Mouse (Mus musculus) lung, embryonic 15.5 days (tissue): Measurements from ENCODE around the gene Ckap5. TPM values are rescaled to one million over a fixed set of nuclear protein-coding genes. Genes with fewer than 3 reads are reported as not detected.

ENCODE experiments used
- ATAC-seq: fragments of 200-750 bp; cut with Nextera tagmentation; 2 replicates; pipeline ENCODE4 v1.8.0; 2017; ENCODE audit warnings: moderate number of reproducible peaks, borderline replicate concordance; ENCODE audit not compliant: low FRiP score, low TSS enrichment; ENCODE audit errors: extremely low read depth
- H3K27ac ChIP-seq: fragments of 300-500 bp; sonication (generic); 2 replicates; pipeline ENCODE4 v1.5.1; 2015; ENCODE audit warnings: moderate library complexity, mild to moderate bottlenecking, inconsistent platforms
- H3K27me3 ChIP-seq: fragments of 300-500 bp; sonication (generic); 2 replicates; pipeline ENCODE4 v1.6.1; 2015; ENCODE audit warnings: inconsistent platforms
- H3K36me3 ChIP-seq: fragments of 300-500 bp; sonication (generic); 2 replicates; pipeline ENCODE4 v1.6.1; 2015; ENCODE audit warnings: inconsistent platforms
- H3K4me1 ChIP-seq: fragments of 300-500 bp; sonication (generic); 2 replicates; pipeline ENCODE4 v1.6.1; 2015; ENCODE audit warnings: inconsistent platforms
- H3K4me2 ChIP-seq: fragments of 300-500 bp; sonication (generic); 2 replicates; pipeline ENCODE4 v1.6.1; 2015; ENCODE audit warnings: inconsistent platforms, mild to moderate bottlenecking, moderate library complexity
- H3K4me3 ChIP-seq: fragments of 300-500 bp; sonication (generic); 2 replicates; pipeline ENCODE4 v1.5.1; 2015; ENCODE audit warnings: mild to moderate bottlenecking, inconsistent platforms
- H3K9ac ChIP-seq: fragments of 300-500 bp; sonication (generic); 2 replicates; pipeline ENCODE4 v1.6.1; 2015; ENCODE audit warnings: inconsistent platforms
- H3K9me3 ChIP-seq: fragments of 300-500 bp; sonication (generic); 2 replicates; pipeline ENCODE4 v1.6.1; 2016; ENCODE audit warnings: inconsistent platforms
- WGBS: fragments of 180-500 bp; shearing (Covaris S2); methylation state at CpG from one replicate; pipeline ENCODE4 v1.1.7; 2015; 5-methylcytosine and 5-hydroxymethylcytosine counted together
- polyA plus RNA-seq: library from polyadenylated mRNA; unstranded; fragments of >200 nt; fragmentation: Nextera tagmentation; extraction: Ambion mirVana; gene quantifications from 2 replicates; pipeline ENCODE4 v1.2.1, GENCODE M21; 2015

Ckap5 gene
- polyA plus RNA-seq, 1 experiment from 2014 or later: 102 TPM

DNA sequence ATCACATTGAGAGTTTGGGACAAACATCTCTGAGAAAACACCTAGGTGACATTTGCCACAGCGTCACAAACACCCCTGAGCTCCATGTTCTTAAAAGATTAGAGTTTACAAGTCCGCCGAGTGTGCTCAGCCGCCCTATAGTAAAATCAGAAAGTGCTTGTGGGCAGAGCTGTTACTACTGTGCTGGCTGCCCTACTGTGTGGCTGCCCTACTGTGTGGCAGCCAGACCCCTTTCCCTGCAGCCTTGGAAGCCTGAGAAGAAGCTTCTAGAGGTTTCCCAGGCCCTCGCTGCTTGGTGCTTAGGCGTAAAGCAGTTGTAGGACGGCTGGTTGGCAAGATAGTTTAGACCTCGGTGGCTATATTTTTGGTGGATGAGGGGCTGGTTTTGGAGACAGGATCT is 133.1 kb downstream of the Ckap5 start:
- no peaks in the 10 kb centered on the region for H3K27me3 ChIP-seq
- no peak for ATAC-seq
- no peak overlapping the region for H3K27ac ChIP-seq
- peaks cover 15% of the 10 kb centered on the region for H3K4me1 ChIP-seq
- H3K4me2 ChIP-seq: no peak overlapping the region
- no peak overlapping the region for H3K4me3 ChIP-seq
- WGBS: 96% methylated on average over 8 of the region's 8 CpGs
- H3K36me3 ChIP-seq: peaks cover 79% of the 10 kb centered on the region
- no peaks in the 10 kb centered on the region for H3K9me3 ChIP-seq
- H3K9ac ChIP-seq: no peak overlapping the region

DNA sequence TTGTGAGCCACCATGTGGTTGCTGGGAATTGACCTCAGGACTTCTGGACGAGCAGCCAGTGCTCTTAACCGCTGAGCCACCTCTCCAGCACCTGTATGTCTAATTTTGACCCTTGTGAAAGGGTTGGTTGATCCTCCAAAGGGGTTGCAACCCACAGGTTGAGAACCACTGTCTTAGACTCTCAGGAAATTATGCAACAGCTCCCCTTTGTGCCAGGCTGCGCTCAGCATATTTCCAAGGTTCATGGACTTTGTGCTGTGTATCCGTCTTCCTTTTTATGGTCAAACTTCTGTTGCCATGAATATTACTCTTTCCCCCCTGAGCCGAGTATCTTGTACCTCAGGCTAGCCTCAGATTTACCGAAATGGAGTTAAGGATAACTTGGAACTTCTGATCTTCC is 134.4 kb downstream of the Ckap5 start:
- ATAC-seq: no peak
- Histone ChIP-seq H3K9me3 (no peaks in the 10 kb centered on the region), H3K27ac (no peak overlapping the region), H3K36me3 (peaks cover 69% of the 10 kb centered on the region), H3K4me1 (peaks cover 7% of the 10 kb centered on the region; the same call in 1 of the 2 replicates), H3K4me2 (no peak overlapping the region), H3K27me3 (no peaks in the 10 kb centered on the region), H3K9ac (no peak overlapping the region), H3K4me3 (no peak overlapping the region)
- WGBS: 92% methylated on average over 6 of the region's 6 CpGs

DNA sequence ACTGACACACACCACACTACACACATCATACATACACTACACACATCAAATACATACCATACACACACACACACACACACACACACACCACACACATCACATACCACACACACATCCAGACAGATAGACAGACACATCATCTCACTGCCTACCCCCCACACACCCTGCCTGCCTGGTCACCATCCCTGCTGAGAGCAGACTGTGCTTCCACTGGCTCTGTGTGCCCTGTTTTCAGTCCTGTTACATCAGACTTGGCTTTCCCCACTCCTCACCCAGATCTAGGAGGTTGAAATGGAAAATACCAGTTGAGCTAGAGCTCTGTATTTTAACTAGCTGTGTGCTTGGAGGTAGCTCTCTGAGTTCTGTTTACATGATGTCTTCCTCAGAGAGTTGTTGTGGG is 138.2 kb downstream of the Ckap5 start:
- Histone ChIP-seq H3K27me3 (no peaks in the 10 kb centered on the region), H3K4me3 (no peak overlapping the region), H3K9me3 (no peaks in the 10 kb centered on the region), H3K4me1 (no peaks in the 10 kb centered on the region), H3K36me3 (peaks cover 81% of the 10 kb centered on the region), H3K9ac (no peak overlapping the region), H3K4me2 (no peak overlapping the region), H3K27ac (no peak overlapping the region)
- ATAC-seq: no peak

DNA sequence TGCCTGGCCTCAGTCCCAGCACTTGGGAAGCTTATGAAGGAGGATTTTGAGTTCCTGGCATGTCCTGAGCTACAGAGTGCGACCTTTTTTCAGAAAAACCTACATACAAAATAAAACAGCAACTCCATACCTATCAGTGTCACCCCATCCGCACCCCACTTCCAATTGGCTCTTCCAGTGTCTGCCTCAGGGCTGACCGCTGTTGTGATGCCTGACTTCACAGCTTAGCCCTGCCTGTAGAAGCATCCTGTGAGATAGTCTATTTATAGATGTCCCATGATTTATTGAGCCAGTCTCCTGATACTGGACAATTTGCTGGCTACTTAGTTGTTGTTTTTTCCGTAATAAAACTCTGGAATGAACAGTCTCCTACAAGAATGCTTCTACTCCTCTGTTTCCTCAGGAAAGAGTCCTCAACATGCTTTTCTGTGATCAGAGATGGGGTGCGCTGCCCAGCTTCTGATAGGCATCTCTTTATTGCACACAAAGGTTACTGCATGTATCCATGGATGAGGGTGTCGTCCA is 139.9 kb downstream of the Ckap5 start:
- H3K27ac ChIP-seq: no peak overlapping the region
- no peaks in the 10 kb centered on the region for H3K4me1 ChIP-seq
- ATAC-seq: no peak
- 92% methylated on average over 6 of the region's 6 CpGs for WGBS
- H3K9me3 ChIP-seq: no peaks in the 10 kb centered on the region
- H3K9ac ChIP-seq: no peak overlapping the region
- H3K4me3 ChIP-seq: no peak overlapping the region
- H3K36me3 ChIP-seq: peaks cover 82% of the 10 kb centered on the region
- H3K27me3 ChIP-seq: no peaks in the 10 kb centered on the region
- H3K4me2 ChIP-seq: no peak overlapping the region

DNA sequence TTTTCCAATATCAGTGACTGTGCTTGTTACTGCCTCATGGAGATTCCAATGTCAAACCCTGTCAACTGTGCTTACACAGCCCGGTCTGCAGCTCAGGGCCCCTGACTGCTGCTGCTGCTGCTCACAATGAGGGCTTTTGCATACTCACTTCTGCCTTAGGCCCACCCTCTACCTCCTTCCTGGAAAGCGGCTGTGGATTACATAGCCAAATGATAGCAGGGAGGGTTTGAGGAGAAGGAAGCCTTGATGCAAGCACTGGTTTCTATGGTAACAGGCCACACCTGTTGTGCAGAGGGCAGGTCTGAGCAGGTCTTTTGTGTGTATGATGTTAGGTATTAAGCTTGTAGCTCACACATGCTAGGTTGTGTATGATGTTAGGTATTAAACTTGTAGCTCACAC is 141.2 kb downstream of the Ckap5 start:
- no peak for ATAC-seq

DNA sequence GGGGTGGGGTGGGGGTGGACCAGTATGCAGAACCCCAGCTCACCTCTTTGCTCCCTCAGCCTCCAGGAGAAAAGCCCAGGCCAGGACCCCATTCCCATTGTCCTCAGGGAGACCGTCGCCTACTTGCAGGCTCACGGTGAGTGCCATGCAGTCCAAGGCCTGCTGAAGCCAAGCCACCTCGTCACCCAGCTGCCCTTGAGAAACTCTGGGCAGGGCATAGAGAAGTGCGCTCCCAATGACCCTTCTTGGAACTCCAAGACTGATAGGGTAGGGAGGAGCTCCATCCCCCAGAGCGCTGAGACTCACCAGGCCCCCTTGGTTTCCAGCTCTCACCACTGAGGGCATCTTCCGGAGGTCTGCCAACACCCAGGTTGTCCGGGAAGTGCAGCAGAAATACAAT is 142.8 kb downstream of the Ckap5 start:
- Histone ChIP-seq H3K4me2 (no peak overlapping the region), H3K9me3 (no peaks in the 10 kb centered on the region), H3K36me3 (peaks cover 65% of the 10 kb centered on the region), H3K4me3 (no peak overlapping the region), H3K9ac (no peak overlapping the region), H3K27ac (no peak overlapping the region), H3K4me1 (no peaks in the 10 kb centered on the region), H3K27me3 (no peaks in the 10 kb centered on the region)
- ATAC-seq: no peak
- 87% methylated on average over 8 of the region's 8 CpGs for WGBS

More for the DNA sequence above, 141.2 kb downstream of the Ckap5 start:
- H3K9ac ChIP-seq: no peak overlapping the region
- H3K36me3 ChIP-seq: peaks cover 71% of the 10 kb centered on the region
- H3K4me2 ChIP-seq: no peak overlapping the region
- H3K4me3 ChIP-seq: no peak overlapping the region
- no peaks in the 10 kb centered on the region for H3K27me3 ChIP-seq
- no peaks in the 10 kb centered on the region for H3K4me1 ChIP-seq
- H3K27ac ChIP-seq: no peak overlapping the region
- no peaks in the 10 kb centered on the region for H3K9me3 ChIP-seq
- 62% methylated on average over 2 of the region's 2 CpGs for WGBS

DNA sequence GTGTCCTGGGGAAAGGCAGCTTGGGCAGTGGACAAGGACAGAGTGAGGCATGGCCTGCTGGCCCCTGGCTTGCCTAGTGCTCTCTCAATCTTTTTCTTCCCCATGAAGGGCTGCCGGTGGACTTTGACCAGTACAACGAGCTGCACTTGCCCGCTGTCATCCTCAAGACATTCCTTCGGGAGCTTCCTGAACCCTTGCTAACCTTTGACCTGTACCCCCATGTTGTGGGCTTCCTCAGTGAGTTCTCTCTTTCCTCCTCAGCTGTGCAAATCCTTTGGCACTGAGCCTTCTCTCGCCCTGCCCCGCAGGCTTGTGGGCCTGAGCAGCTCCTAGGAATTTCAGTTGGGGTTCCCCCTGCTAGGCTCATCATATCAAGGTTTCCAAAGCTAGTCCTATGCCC is 143.5 kb downstream of the Ckap5 start:
- 87% methylated on average over 6 of the region's 6 CpGs for WGBS
- no peak overlapping the region for H3K4me3 ChIP-seq
- no peaks in the 10 kb centered on the region for H3K9me3 ChIP-seq
- H3K27me3 ChIP-seq: no peaks in the 10 kb centered on the region
- H3K36me3 ChIP-seq: peaks cover 66% of the 10 kb centered on the region
- H3K27ac ChIP-seq: no peak overlapping the region
- H3K9ac ChIP-seq: no peak overlapping the region
- ATAC-seq: no peak
- no peak overlapping the region for H3K4me2 ChIP-seq
- H3K4me1 ChIP-seq: no peaks in the 10 kb centered on the region

Other genes with a start within 250 kb of the Ckap5 start
- gene 1110051M20Rik, start 82.1 kb upstream of the Ckap5 start, polyA plus RNA-seq: 66.8 and 68.4 TPM in 2 replicates
- 10.0 and 11.4 TPM in 2 replicates for gene Lrp4, start 69.3 kb upstream of the Ckap5 start, polyA plus RNA-seq
- gene F2, start 109.7 kb downstream of the Ckap5 start, polyA plus RNA-seq: 0.66 and 2.5 TPM in 2 replicates
- gene Zfp408, start 123.0 kb downstream of the Ckap5 start, polyA plus RNA-seq: 10.9 and 11.1 TPM in 2 replicates
- gene Arhgap1, start 123.1 kb downstream of the Ckap5 start, polyA plus RNA-seq: 134 and 142 TPM in 2 replicates
- gene Atg13, start 183.8 kb downstream of the Ckap5 start, polyA plus RNA-seq: 22.4 and 22.8 TPM in 2 replicates
- 17.1 and 17.9 TPM in 2 replicates for gene Harbi1, start 184.1 kb downstream of the Ckap5 start, polyA plus RNA-seq
- gene Ambra1, start 203.4 kb downstream of the Ckap5 start, polyA plus RNA-seq: 14.3 and 16.4 TPM in 2 replicates